Mouse (Mus musculus) MEL (cell line): Measurements from ENCODE around the gene Retn. TPM values are rescaled to one million over a fixed set of nuclear protein-coding genes. Genes with fewer than 3 reads are reported as not detected.

ENCODE experiments used
- DNase-seq: peaks from one replicate; pipeline ENCODE4 v3.0.0; 2011; ENCODE audit warnings: low read depth, low spot score
- H3K27ac ChIP-seq: 2 replicates; pipeline ENCODE4 v1.5.1; 2012; ENCODE audit warnings: low read depth, mild to moderate bottlenecking, control low read depth, low read length, moderate library complexity; ENCODE audit not compliant: control insufficient read depth
- H3K27me3 ChIP-seq, 2 experiments: fragments of 150-350 bp in 1 of 2; sonication (generic) in 1 of 2; 2 replicates each; pipeline ENCODE4 v1.6.1; 2012; ENCODE audit warnings: low read length in 2 of 2, mild to moderate bottlenecking in 2 of 2, improper control_type of control experiment in 1 of 2, moderate library complexity in 1 of 2; ENCODE audit not compliant: insufficient read depth in 2 of 2, control insufficient read depth in 1 of 2
- H3K36me3 ChIP-seq, 2 experiments: 2 replicates each; pipeline ENCODE4 v1.6.1; 2012 to 2014; ENCODE audit warnings: low read length in 2 of 2, improper control_type of control experiment in 1 of 2, inconsistent platforms in 1 of 2, mild to moderate bottlenecking in 1 of 2; ENCODE audit not compliant: insufficient read depth in 2 of 2, control insufficient read depth in 1 of 2
- H3K4me1 ChIP-seq, 2 experiments: fragments of 150-350 bp in 1 of 2; sonication (generic) in 1 of 2; 2 replicates each; pipeline ENCODE4 v1.6.1; 2012; ENCODE audit warnings: low read length in 2 of 2, improper control_type of control experiment in 1 of 2, mild to moderate bottlenecking in 1 of 2; ENCODE audit not compliant: insufficient read depth in 2 of 2, control insufficient read depth in 1 of 2
- H3K4me3 ChIP-seq, 2 experiments: fragments of 150-350 bp in 1 of 2; sonication (generic) in 1 of 2; 2 replicates each; pipeline ENCODE4 v1.5.1; 2012; ENCODE audit warnings: low read depth in 2 of 2, low read length in 2 of 2, mild to moderate bottlenecking in 2 of 2, moderate library complexity in 2 of 2, control low read depth in 1 of 2, improper control_type of control experiment in 1 of 2; ENCODE audit not compliant: control insufficient read depth in 1 of 2, insufficient read depth in 1 of 2
- H3K79me2 ChIP-seq: 2 replicates; pipeline ENCODE4 v1.6.1; 2012; ENCODE audit warnings: mild to moderate bottlenecking, low read length, moderate library complexity; ENCODE audit not compliant: control insufficient read depth, poor library complexity, insufficient read depth
- H3K9ac ChIP-seq: 2 replicates; pipeline ENCODE4 v1.6.1; 2012; ENCODE audit warnings: low read depth, mild to moderate bottlenecking, control low read depth, low read length, moderate library complexity; ENCODE audit not compliant: control insufficient read depth, poor library complexity, severe bottlenecking
- H3K9me3 ChIP-seq: fragments of 150-350 bp; sonication (generic); replicated peaks from 2 replicates; pipeline ENCODE4 v1.6.1; 2012; ENCODE audit warnings: mild to moderate bottlenecking, low read length, improper control_type of control experiment, moderate library complexity; ENCODE audit not compliant: insufficient read depth
- BHLHE40 ChIP-seq: IDR thresholded peaks from 2 replicates; pipeline ENCODE4 v1.6.1; 2012; ENCODE audit warnings: low read depth, mild to moderate bottlenecking, inconsistent platforms, low read length, improper control_type of control experiment, borderline replicate concordance
- CHD1 ChIP-seq: IDR thresholded peaks from 2 replicates; pipeline ENCODE4 v1.6.1; 2012; ENCODE audit warnings: low read depth, mild to moderate bottlenecking, inconsistent platforms, low read length, improper control_type of control experiment
- CHD2 ChIP-seq: IDR thresholded peaks from 2 replicates; pipeline ENCODE4 v1.6.1; 2011; ENCODE audit warnings: low read length, improper control_type of control experiment
- EP300 ChIP-seq, 2 experiments: IDR thresholded peaks; 2 replicates each; pipeline ENCODE4 v1.6.1; 2011; ENCODE audit warnings: improper control_type of control experiment in 2 of 2, low read length in 2 of 2, low read depth in 1 of 2, mild to moderate bottlenecking in 1 of 2
- GABPA ChIP-seq: IDR thresholded peaks from 2 replicates; pipeline ENCODE4 v1.6.1; 2012; ENCODE audit warnings: low read depth, mild to moderate bottlenecking, inconsistent platforms, low read length, improper control_type of control experiment, moderate library complexity
- GATA1 ChIP-seq: IDR thresholded peaks from 2 replicates; pipeline ENCODE4 v1.6.1; 2011; ENCODE audit warnings: low read depth, low read length, improper control_type of control experiment
- KAT2A ChIP-seq: conservative IDR thresholded peaks from 2 replicates; pipeline ENCODE4 v1.6.1; 2012; ENCODE audit warnings: low read depth, low read length, improper control_type of control experiment, inconsistent platforms
- MAFK ChIP-seq: IDR thresholded peaks from 2 replicates; pipeline ENCODE4 v1.6.1; 2011; ENCODE audit warnings: low read depth, mild to moderate bottlenecking, low read length, improper control_type of control experiment, borderline replicate concordance
- MAX ChIP-seq: IDR thresholded peaks from 2 replicates; pipeline ENCODE4 v1.6.1; 2011; ENCODE audit warnings: low read length, improper control_type of control experiment
- MAZ ChIP-seq: IDR thresholded peaks from 2 replicates; pipeline ENCODE4 v1.6.1; 2012; ENCODE audit warnings: low read depth, mild to moderate bottlenecking, inconsistent platforms, low read length, improper control_type of control experiment
- MXI1 ChIP-seq: IDR thresholded peaks from 2 replicates; pipeline ENCODE4 v1.6.1; 2011; ENCODE audit warnings: mild to moderate bottlenecking, low read depth, low read length, improper control_type of control experiment
- MYC ChIP-seq: IDR thresholded peaks from 2 replicates; pipeline ENCODE4 v1.6.1; 2011; ENCODE audit warnings: low read depth, mild to moderate bottlenecking, low read length, improper control_type of control experiment, moderate library complexity
- NELFE ChIP-seq: IDR thresholded peaks from 2 replicates; pipeline ENCODE4 v1.6.1; 2011; ENCODE audit warnings: low read depth, low read length, improper control_type of control experiment
- POLR2AphosphoS2 ChIP-seq: IDR thresholded peaks from 2 replicates; pipeline ENCODE4 v1.6.1; 2011; ENCODE audit warnings: low read length, improper control_type of control experiment
- POLR2AphosphoS5 ChIP-seq: IDR thresholded peaks from 2 replicates; pipeline ENCODE4 v1.6.1; 2012; ENCODE audit warnings: low read depth, borderline replicate concordance, mild to moderate bottlenecking, inconsistent platforms, low read length, moderate library complexity, mixed read lengths
- RAD21 ChIP-seq: IDR thresholded peaks from 2 replicates; pipeline ENCODE4 v1.6.1; 2011; ENCODE audit warnings: mild to moderate bottlenecking, low read depth, low read length, improper control_type of control experiment
- RCOR1 ChIP-seq: IDR thresholded peaks from 2 replicates; pipeline ENCODE4 v1.6.1; 2012; ENCODE audit warnings: low read depth, mild to moderate bottlenecking, inconsistent platforms, low read length, improper control_type of control experiment
- SMC3 ChIP-seq: IDR thresholded peaks from 2 replicates; pipeline ENCODE4 v1.6.1; 2011; ENCODE audit warnings: low read depth, low read length, improper control_type of control experiment
- TAL1 ChIP-seq: IDR thresholded peaks from 2 replicates; pipeline ENCODE4 v1.6.1; 2012; ENCODE audit warnings: mild to moderate bottlenecking, inconsistent platforms, low read length, moderate library complexity, mixed read lengths
- TBP ChIP-seq: IDR thresholded peaks from 2 replicates; pipeline ENCODE4 v1.8.0; 2011; ENCODE audit warnings: low read depth, low read length, improper control_type of control experiment
- UBTF ChIP-seq: IDR thresholded peaks from 2 replicates; pipeline ENCODE4 v1.6.1; 2012; ENCODE audit warnings: low read depth, mild to moderate bottlenecking, inconsistent platforms, low read length, improper control_type of control experiment, moderate library complexity, borderline replicate concordance; ENCODE audit not compliant: insufficient read depth
- USF1 ChIP-seq: IDR thresholded peaks from 2 replicates; pipeline ENCODE4 v1.6.1; 2014; ENCODE audit warnings: low read depth, mild to moderate bottlenecking, inconsistent platforms, low read length, improper control_type of control experiment, moderate library complexity
- ZKSCAN1 ChIP-seq: IDR thresholded peaks from 2 replicates; pipeline ENCODE4 v1.6.1; 2012; ENCODE audit warnings: low read depth, mild to moderate bottlenecking, inconsistent platforms, low read length, improper control_type of control experiment, moderate library complexity
- ZNF384 ChIP-seq: IDR thresholded peaks from 2 replicates; pipeline ENCODE4 v1.6.1; 2012; ENCODE audit warnings: low read depth, mild to moderate bottlenecking, inconsistent platforms, low read length, improper control_type of control experiment
- polyA plus RNA-seq, 2 experiments: library from polyadenylated mRNA; stranded (reverse) in 1 of 2; unstranded in 1 of 2; fragments of >175 nt in 1 of 2; fragments of >200 nt in 1 of 2; gene quantifications; 2 replicates each; pipeline versions ENCODE4 v1.2.1 to v1.2.4; 2012; ENCODE audit warnings: low replicate concordance in 2 of 2, low read depth in 1 of 2; ENCODE audit not compliant: insufficient read length in 2 of 2, insufficient read depth in 1 of 2, missing spikeins in 1 of 2
- total RNA-seq: library from RNA; depleted of rRNA; stranded (reverse); fragments of 300-350 nt; gene quantifications from 2 replicates; pipeline ENCODE4 v1.2.3, GENCODE M21; 2012

The Retn gene
- total and polyA plus RNA-seq, 3 experiments: 0.23 to 1.1 TPM; not detected in 1

DNA sequence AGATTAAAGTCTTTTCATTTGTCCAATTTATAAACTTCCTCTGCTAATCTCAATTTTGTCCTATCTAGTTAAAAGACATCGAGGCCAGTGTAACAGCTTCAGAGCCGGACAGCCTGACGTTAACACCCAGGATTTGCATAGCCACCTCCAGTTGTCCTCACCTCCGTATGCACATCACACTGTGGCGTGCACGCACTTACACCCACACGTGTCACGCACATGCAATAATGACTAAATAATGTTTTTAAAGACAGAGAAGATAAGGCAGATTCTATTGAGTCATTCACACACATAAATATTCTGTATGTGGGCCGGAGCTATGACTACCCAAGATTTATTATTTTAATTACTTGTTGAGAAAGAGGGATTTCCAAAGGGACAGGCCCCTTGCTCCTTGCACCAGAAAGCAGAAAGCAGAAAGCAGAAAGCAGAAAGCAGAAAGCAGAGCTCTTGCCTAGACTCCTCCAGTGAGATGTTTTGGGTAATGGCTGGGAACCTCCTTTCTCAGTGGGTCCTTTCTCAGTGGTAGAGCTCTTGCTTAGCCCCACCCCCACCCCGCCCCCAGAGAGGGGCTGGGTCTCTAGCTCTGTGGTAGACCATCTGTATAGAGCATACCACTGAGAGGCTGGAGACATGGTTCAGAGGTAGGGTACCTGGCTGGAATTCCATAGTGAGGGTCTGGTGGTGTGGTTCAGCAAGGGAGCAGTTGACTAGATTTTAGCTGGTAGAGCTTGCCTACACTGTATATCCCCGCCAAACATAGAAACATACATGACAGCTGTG, 653 bp upstream of the Retn start:
- H3K27ac ChIP-seq: no peak overlapping the region
- no peaks in the 10 kb centered on the region for H3K79me2 ChIP-seq
- no peaks in the 10 kb centered on the region for H3K36me3 ChIP-seq
- no peak overlapping the region for H3K9ac ChIP-seq
- no peak for DNase-seq
- H3K27me3 ChIP-seq: no peaks in the 10 kb centered on the region; a peak in 1 of 4 replicates
- H3K9me3 ChIP-seq: no peaks in the 10 kb centered on the region
- H3K4me1 ChIP-seq: no peaks in the 10 kb centered on the region
- TF ChIP-seq NELFE (no peak), GABPA (no peak), POLR2AphosphoS5 (no peak), USF1 (no peak), ZNF384 (no peak), MAX (no peak), RAD21 (no peak), BHLHE40 (no peak), TBP (no peak), UBTF (no peak), CHD2 (no peak), RCOR1 (no peak), KAT2A (no peak), GATA1 (no peak), MAFK (no peak), SMC3 (no peak)
- H3K4me3 ChIP-seq: no peak overlapping the region

DNA sequence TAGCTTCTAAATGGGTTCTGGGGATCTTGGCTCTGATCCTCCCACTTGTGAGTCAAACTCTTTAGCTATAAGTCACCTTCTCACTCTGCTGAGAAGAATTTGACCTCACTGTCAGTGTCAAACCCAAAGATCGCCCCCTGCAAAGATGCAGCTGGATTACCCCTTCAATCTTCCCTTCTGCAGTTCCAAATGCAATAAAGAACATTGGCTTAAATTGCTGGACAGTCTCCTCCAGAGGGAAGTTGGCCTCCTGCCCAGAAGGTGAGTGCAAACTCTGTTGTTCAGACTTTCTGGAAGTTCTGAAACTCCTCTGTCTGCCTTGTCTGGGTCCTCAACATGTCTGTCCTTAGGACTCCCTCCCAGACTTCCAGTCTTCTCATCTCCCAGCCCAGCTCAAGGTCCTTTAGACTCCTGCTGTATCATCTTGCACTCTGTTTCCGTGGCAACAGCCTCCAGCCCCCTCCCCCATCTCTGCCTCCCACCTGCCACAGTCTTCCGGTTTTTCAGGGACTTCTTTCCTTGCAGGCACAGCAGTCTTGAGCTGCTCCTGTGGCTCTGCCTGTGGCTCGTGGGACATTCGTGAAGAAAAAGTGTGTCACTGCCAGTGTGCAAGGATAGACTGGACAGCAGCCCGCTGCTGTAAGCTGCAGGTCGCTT, 1.3 kb downstream of the Retn start:
- no peak overlapping the region for H3K9ac ChIP-seq
- no peaks in the 10 kb centered on the region; a peak in 1 of 4 replicates for H3K27me3 ChIP-seq
- H3K79me2 ChIP-seq: no peaks in the 10 kb centered on the region
- H3K4me3 ChIP-seq: no peak overlapping the region
- no peak for TF ChIP-seq CHD1
- TF ChIP-seq NELFE: no peak
- TF ChIP-seq SMC3: no peak
- TF ChIP-seq MAFK: no peak
- no peak for TF ChIP-seq MXI1
- no peak for TF ChIP-seq POLR2AphosphoS2
- no peak for TF ChIP-seq TAL1
- TF ChIP-seq MAZ: no peak
- TF ChIP-seq ZKSCAN1: no peak
- no peak for TF ChIP-seq MYC
- TF ChIP-seq GABPA: no peak
- TF ChIP-seq USF1: no peak
- TF ChIP-seq POLR2AphosphoS5: no peak
- no peak for TF ChIP-seq MAX
- no peak for TF ChIP-seq RAD21
- TF ChIP-seq EP300 (IDR thresholded peaks at IDR 0.05; ENCODE audit: low read depth in 1 of 2, low read length in 2 of 2): no peak
- no peaks in the 10 kb centered on the region for H3K36me3 ChIP-seq
- H3K27ac ChIP-seq: no peak overlapping the region
- no peaks in the 10 kb centered on the region for H3K4me1 ChIP-seq
- no peak for DNase-seq
- H3K9me3 ChIP-seq: no peaks in the 10 kb centered on the region
